Mouse (Mus musculus) lung, embryonic 16.5 days (tissue): ENCODE measurements around the gene Zfp668. TPM values are rescaled to one million over a fixed set of nuclear protein-coding genes. Genes with fewer than 3 reads are reported as not detected.
"Not testable (repeated sequence)": the region's sequence is repeated elsewhere in the genome, so short reads cannot be mapped to it uniquely, and the experiment has no call there.

Experiments
- ATAC-seq: fragments of 200-750 bp; cut with Nextera tagmentation; 2 replicates; pipeline ENCODE4 v1.8.0; 2017; ENCODE audit warnings: low read depth, mild to moderate bottlenecking, moderate library complexity
- H3K27ac ChIP-seq: fragments of 300-500 bp; sonication (generic); 2 replicates; pipeline ENCODE4 v1.5.1; 2014; ENCODE audit warnings: mild to moderate bottlenecking, control low read depth, low read length
- H3K27me3 ChIP-seq: fragments of 300-500 bp; sonication (generic); 2 replicates; pipeline ENCODE4 v1.6.1; 2014; ENCODE audit warnings: low read depth, low read length, mixed read lengths; ENCODE audit not compliant: control insufficient read depth, insufficient read depth
- H3K36me3 ChIP-seq: fragments of 300-500 bp; sonication (generic); 2 replicates; pipeline ENCODE4 v1.6.1; 2014; ENCODE audit warnings: low read length; ENCODE audit not compliant: control insufficient read depth, insufficient read depth
- H3K4me1 ChIP-seq: fragments of 300-500 bp; sonication (generic); replicated peaks from 2 replicates; pipeline ENCODE4 v1.6.1; 2014; ENCODE audit warnings: low read length, mixed read lengths; ENCODE audit not compliant: control insufficient read depth, insufficient read depth
- H3K4me2 ChIP-seq: fragments of 300-500 bp; sonication (generic); 2 replicates; pipeline ENCODE4 v1.6.1; 2014; ENCODE audit warnings: low read depth, low read length, control low read depth
- H3K4me3 ChIP-seq: fragments of 300-500 bp; sonication (generic); 2 replicates; pipeline ENCODE4 v1.5.1; 2014; ENCODE audit warnings: mild to moderate bottlenecking, low read length, control low read depth
- H3K9ac ChIP-seq: fragments of 300-500 bp; sonication (generic); 2 replicates; pipeline ENCODE4 v1.6.1; 2014; ENCODE audit warnings: low read length, control low read depth
- H3K9me3 ChIP-seq: fragments of 300-500 bp; sonication (generic); 2 replicates; pipeline ENCODE4 v1.6.1; 2016; ENCODE audit warnings: low read length; ENCODE audit not compliant: control insufficient read depth
- WGBS: fragments of 180-500 bp; shearing (Covaris S2); extraction: QIAGEN DNeasy Blood & Tissue Kit; methylation state at CpG from one replicate; pipeline ENCODE4 v1.1.7; 2014; 5-methylcytosine and 5-hydroxymethylcytosine counted together
- polyA plus RNA-seq: library from polyadenylated mRNA; unstranded; fragments of >200 nt; fragmentation: Nextera tagmentation; extraction: Ambion mirVana; gene quantifications from 2 replicates; pipeline ENCODE4 v1.2.1, GENCODE M21; 2015

Zfp668 gene
- polyA plus RNA-seq, 1 experiment from 2014 or later: 17.5 TPM

DNA sequence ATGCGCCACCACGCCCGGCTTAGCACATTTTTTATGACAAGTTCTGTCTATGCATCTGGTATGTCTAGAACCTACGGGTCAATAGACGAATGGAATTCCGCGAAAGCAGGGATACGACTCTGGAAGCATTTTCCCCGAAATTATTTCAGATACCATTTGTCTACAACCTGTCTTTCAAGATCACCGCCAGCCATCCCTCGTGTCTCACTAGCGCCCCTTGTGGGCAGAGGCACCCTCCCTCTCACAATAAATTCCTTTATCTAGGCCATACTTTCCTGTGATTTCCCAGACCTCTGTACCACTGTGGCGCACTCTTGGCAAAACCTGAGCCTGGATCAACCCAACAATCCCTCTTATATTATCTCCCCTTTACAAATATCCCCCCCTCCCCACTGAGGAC is 19.8 kb upstream of the Zfp668 start:
- H3K27me3 ChIP-seq: no peaks in the 10 kb centered on the region
- H3K36me3 ChIP-seq: no peaks in the 10 kb centered on the region; the same call in 1 of the 2 replicates
- H3K4me1 ChIP-seq: peaks cover 8% of the 10 kb centered on the region
- no peak overlapping the region for H3K4me2 ChIP-seq
- ATAC-seq: no peak
- H3K9ac ChIP-seq: no peak overlapping the region
- WGBS: 61% methylated on average over 13 of the region's 13 CpGs
- no peak overlapping the region for H3K27ac ChIP-seq
- H3K4me3 ChIP-seq: no peak overlapping the region
- no peaks in the 10 kb centered on the region for H3K9me3 ChIP-seq

DNA sequence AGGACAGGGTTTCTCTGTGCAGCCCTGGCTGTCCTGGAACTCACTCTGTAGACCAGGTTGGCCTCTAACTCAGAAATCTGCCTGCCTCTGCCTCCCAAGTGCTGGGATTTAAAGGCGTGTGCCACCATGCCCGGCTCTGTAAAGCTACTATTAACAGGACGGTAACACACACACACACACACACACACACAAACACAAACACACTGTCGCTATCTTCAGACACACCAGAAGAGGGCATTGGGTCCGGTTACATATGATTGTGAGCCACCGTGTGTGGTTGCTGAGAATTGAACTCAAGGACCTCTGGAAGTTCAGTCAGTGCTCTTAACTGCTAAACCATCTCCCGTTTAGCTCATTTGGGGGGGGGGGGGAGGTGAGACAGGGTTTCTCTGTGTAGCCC is 19.3 kb upstream of the Zfp668 start:
- not testable (repeated sequence) for H3K36me3 ChIP-seq, H3K27me3 ChIP-seq, H3K4me1 ChIP-seq, H3K9me3 ChIP-seq, H3K27ac ChIP-seq
- Histone ChIP-seq H3K9ac (peak overlapping the region; percentile 36; the same call in 1 of the 2 replicates), H3K4me3 (peak overlapping the region; percentile 61; the same call in 1 of the 2 replicates), H3K4me2 (peak overlapping the region; percentile 92; the same call in 1 of the 2 replicates)
- ATAC-seq: peak; percentile 10; the same call in 1 of the 2 replicates
- WGBS: 68% methylated on average over 7 of the region's 7 CpGs

DNA sequence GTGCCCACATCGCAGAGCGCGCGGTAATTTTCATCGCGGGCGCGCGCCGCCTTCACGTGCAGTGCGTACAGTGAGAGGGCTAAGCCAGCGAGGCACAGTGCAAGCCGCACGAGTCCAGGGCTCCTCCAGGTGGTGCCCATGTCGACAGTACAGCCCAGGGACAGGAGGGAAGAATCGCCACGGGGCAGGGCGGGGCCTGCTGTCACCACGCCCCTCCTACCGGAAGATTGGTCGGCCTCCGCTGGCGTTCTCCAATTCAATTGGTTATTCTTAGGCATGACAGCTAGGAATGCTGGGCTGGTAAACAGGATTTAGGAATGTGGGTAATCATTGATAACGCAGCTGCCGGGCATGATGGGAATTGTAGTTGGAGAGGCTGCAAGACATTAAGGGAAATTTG is 18.8 kb upstream of the Zfp668 start, which contains the start of the genes Gm21974 and Vkorc1:
Gm21974 (minus strand) TSS at position 13 of the 400 bp plus-strand sequence.
Vkorc1 (minus strand) TSS at position 176 of the 400 bp plus-strand sequence.
- no peaks in the 10 kb centered on the region; the same call in 1 of the 2 replicates for H3K36me3 ChIP-seq
- peak; percentile 99 for ATAC-seq
- H3K9ac ChIP-seq: peak within 1 kb of the TSS; percentile 69
- H3K4me1 ChIP-seq: peaks cover 8% of the 10 kb centered on the region
- H3K27me3 ChIP-seq: no peaks in the 10 kb centered on the region
- WGBS: under 1% methylated on average over 26 of the region's 26 CpGs
- peak within 1 kb of the TSS; percentile 92 for H3K4me2 ChIP-seq
- no peaks in the 10 kb centered on the region for H3K9me3 ChIP-seq
- H3K27ac ChIP-seq: peak within 1 kb of the TSS; percentile 79
- H3K4me3 ChIP-seq: peak within 1 kb of the TSS; percentile 61

DNA sequence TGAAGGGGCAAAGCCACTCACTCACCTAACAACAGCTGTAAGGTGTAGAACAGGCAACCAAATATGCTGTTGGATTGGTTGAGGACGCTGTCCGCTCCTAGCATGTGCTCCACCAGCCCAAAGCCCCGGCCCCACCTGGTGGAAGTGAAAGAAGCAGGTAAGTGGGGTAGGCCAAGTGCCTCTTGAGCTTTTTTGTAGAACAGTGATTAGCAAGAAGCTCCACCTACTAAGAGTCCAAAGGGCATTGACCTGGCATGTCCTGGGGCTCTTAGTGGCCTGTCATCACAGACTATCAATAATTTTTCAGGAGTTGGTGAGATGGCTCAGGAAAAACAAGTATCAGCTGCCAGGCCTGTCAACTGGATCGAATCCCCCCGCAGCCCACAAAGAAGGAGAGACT is 17.9 kb upstream of the Zfp668 start:
- Histone ChIP-seq H3K4me2 (peak overlapping the region; percentile 92), H3K9ac (peak overlapping the region; percentile 69), H3K4me3 (peak overlapping the region; percentile 61), H3K27ac (no peak overlapping the region; the same call in 1 of the 2 replicates), H3K36me3 (peaks cover 3% of the 10 kb centered on the region; the same call in 1 of the 2 replicates), H3K9me3 (no peaks in the 10 kb centered on the region), H3K4me1 (peaks cover 8% of the 10 kb centered on the region), H3K27me3 (no peaks in the 10 kb centered on the region)
- WGBS: 53% methylated on average over 5 of the region's 5 CpGs
- ATAC-seq: no peak

DNA sequence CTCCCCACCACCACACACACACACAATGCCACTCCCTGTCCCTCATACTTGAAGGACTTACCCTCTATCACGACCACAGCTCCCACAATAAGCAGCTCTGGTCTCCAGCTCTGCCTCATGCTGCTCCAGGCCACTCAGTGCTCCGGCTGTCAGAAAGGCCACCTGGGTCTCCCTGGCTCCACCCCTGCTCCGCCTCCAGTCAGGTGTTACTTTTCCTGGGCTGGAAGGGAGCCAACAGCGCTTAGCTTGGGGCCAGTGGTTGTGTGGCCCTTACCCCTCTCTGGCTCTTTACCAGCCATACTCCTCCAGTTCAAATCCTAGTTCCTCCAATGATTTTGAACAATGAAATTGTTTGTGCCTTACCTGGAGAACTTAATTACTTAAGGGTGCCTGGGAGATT is 14.2 kb upstream of the Zfp668 start, which contains the start of gene Prss53:
Prss53 (minus strand) TSS at position 173 of the 400 bp plus-strand sequence.
- no peaks in the 10 kb centered on the region for H3K27me3 ChIP-seq
- no peak within 1 kb of the TSS for H3K4me3 ChIP-seq
- H3K4me1 ChIP-seq: peaks cover 8% of the 10 kb centered on the region
- peaks cover 28% of the 10 kb centered on the region for H3K36me3 ChIP-seq
- H3K9ac ChIP-seq: no peak within 1 kb of the TSS
- 17% methylated on average over 4 of the region's 4 CpGs for WGBS
- H3K4me2 ChIP-seq: no peak within 1 kb of the TSS
- H3K9me3 ChIP-seq: no peaks in the 10 kb centered on the region
- ATAC-seq: no peak
- no peak within 1 kb of the TSS for H3K27ac ChIP-seq

DNA sequence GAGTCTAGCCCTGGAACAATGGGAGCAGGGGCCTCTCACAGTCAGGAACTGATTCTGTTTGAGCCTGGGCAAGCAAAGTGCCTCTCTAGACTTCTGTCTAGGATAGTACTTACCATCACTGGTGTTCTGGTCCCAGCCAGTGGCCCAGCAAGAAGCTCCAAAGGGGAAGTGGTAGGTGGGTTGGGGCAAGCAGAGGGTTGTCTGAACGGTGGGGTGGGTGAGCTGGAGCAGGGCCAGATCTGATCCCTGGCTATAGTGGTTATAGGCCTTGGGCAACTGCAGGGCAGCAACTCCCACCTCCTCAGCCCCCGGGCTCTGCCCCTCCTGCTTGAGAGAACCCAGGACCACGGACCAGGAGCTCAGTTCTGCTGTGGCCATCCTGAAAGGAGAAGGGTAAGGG is 12.2 kb upstream of the Zfp668 start:
- 70% methylated on average over 3 of the region's 3 CpGs for WGBS
- Histone ChIP-seq H3K27me3 (no peaks in the 10 kb centered on the region), H3K9ac (no peak overlapping the region), H3K4me3 (no peak overlapping the region), H3K36me3 (peaks cover 39% of the 10 kb centered on the region), H3K9me3 (no peaks in the 10 kb centered on the region), H3K4me2 (no peak overlapping the region), H3K4me1 (peaks cover 4% of the 10 kb centered on the region), H3K27ac (no peak overlapping the region)
- ATAC-seq: no peak

DNA sequence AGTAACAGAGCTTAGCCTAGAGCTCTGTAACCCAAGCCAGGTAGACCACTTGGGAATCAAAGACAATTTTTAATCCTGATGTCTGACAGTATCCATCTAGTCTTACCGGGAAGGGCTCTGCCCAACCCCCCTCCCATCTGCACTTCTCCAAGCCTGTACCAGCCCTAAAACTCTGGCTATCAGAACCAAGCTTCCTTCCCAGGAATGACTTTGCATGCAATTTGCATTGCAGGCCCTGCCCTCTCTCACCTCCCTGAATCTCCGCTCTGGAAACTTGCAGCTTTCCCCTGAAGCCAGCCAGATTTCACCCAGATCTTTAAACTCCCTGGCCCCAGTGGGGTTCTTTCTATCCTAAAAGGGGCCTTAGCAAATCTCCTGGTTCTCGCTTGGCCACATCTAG is 11.2 kb upstream of the Zfp668 start:
- Histone ChIP-seq H3K36me3 (peaks cover 48% of the 10 kb centered on the region), H3K4me3 (no peak overlapping the region), H3K9ac (no peak overlapping the region), H3K27ac (no peak overlapping the region), H3K4me1 (peaks cover 7% of the 10 kb centered on the region), H3K27me3 (no peaks in the 10 kb centered on the region), H3K4me2 (no peak overlapping the region), H3K9me3 (no peaks in the 10 kb centered on the region)
- ATAC-seq: no peak
- WGBS: 78% methylated on average over 3 of the region's 3 CpGs

DNA sequence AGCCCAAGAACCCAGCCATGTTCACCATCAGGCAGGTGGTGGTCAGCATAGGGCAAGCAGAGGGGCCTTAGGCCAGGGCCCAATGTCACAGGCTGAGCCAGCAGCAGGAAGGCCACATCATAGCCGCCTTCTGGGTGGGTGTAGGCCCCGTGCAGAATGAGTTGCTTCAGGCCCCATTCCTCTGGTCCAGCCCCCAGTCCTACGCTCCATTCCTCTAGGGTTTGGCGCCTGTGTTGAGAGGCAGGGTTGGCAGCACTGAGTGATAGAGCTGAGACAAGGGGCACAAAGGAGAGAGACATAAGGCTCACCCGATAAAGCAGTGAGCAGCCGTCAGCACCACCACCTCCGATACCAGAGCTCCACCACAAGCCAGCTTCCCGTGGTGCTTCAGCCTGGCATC is 10.6 kb upstream of the Zfp668 start:
- H3K27me3 ChIP-seq: no peaks in the 10 kb centered on the region
- 77% methylated on average over 8 of the region's 8 CpGs for WGBS
- H3K27ac ChIP-seq: no peak overlapping the region
- H3K4me3 ChIP-seq: no peak overlapping the region
- ATAC-seq: no peak
- no peak overlapping the region for H3K9ac ChIP-seq
- no peaks in the 10 kb centered on the region for H3K9me3 ChIP-seq
- peaks cover 54% of the 10 kb centered on the region for H3K36me3 ChIP-seq
- H3K4me2 ChIP-seq: no peak overlapping the region
- peaks cover 7% of the 10 kb centered on the region for H3K4me1 ChIP-seq

DNA sequence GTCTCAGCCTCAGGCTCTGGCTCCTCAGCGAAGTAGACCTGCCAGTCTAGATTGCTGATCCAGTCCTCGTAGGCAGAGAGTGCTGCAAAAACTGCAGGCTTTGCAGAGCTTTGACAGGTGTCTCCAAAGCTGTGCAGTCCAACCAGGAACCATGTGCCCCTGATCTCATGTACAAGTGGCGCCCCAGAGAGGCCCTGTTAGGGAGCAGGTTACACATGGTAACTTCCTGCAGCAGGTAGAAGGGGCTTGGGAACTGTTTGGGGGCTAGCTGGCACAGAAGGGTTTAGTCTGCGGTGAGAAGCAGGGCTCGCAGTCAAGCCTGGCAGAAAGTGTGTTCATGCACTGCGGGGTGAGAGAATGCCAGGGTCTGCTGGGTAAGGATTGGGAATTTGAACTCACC is 9.9 kb upstream of the Zfp668 start:
- Histone ChIP-seq H3K9ac (no peak overlapping the region), H3K9me3 (no peaks in the 10 kb centered on the region), H3K4me1 (peaks cover 7% of the 10 kb centered on the region), H3K27me3 (no peaks in the 10 kb centered on the region), H3K36me3 (peaks cover 59% of the 10 kb centered on the region), H3K4me2 (no peak overlapping the region), H3K4me3 (no peak overlapping the region), H3K27ac (0 out of 2 replicates have a peak overlapping the region, but pooled peaks have one; percentile 20)
- 88% methylated on average over 6 of the region's 6 CpGs for whole genome bisulfite sequencing
- no peak for ATAC-seq
